Mouse (Mus musculus): ENCODE measurements around the gene Rsph1.

DNA sequence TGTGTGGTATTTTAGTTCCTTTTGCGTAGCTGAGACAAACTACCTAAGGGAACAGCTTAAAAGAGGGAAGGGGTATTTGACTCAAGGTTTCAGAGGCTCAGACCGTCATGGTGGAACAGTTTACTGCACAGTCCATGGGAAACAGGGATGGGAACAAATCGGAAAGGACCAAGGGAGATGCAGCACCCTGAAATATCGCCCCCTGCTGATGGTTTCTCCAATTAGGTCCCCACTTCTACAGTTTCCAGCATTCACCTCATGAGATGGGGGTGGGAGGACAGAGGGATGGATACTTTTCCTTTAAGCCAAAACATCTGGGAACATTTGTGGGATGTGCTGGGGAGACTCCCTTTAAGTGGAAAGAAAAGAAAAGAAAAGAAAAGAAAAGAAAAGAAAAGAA, 17.4 kb downstream of the Rsph1 start:
- no peak for TF ChIP-seq USF1 (IDR thresholded peaks at IDR 0.05; ENCODE audit: low read depth)
- TF ChIP-seq POLR2A (IDR thresholded peaks at IDR 0.05; ENCODE audit: insufficient read length, low read depth): no peak
- no peak for TF ChIP-seq TCF12 (IDR thresholded peaks at IDR 0.05; ENCODE audit: insufficient read depth, poor library complexity, severe bottlenecking)
- TF ChIP-seq POLR2AphosphoS2 (IDR thresholded peaks at IDR 0.05; ENCODE audit: insufficient read length, low read depth): no peak
- no peak for TF ChIP-seq CEBPB (IDR thresholded peaks at IDR 0.05; ENCODE audit: insufficient read depth, poor library complexity, severe bottlenecking)
- TF ChIP-seq MAX (IDR thresholded peaks at IDR 0.05; ENCODE audit: low read depth): no peak
- TF ChIP-seq MYOG (IDR thresholded peaks at IDR 0.05; ENCODE audit: control insufficient read depth in 1 of 3, insufficient read depth in 1 of 3, insufficient read length in 2 of 3, low read depth in 2 of 3): no peak
